Mouse (Mus musculus) olfactory bulb, adult 2 months (tissue): Measurements from ENCODE around the gene Adgrf1.

Experiments
- CTCF ChIP-seq: fragments of 200-500 bp; IDR thresholded peaks from 2 replicates; pipeline ENCODE4 v1.5.1; 2012; ENCODE audit warnings: low read depth, mild to moderate bottlenecking, low read length, moderate library complexity; ENCODE audit not compliant: insufficient read depth
- POLR2A ChIP-seq: fragments of 200-500 bp; IDR thresholded peaks from 2 replicates; pipeline ENCODE4 v1.6.1; 2012; ENCODE audit warnings: mild to moderate bottlenecking, low read depth, low read length, moderate library complexity; ENCODE audit not compliant: insufficient read depth

GRCm38 (mm10) chr17:43254261-43254660, 15.9 kb upstream of the Adgrf1 start:
- TF ChIP-seq CTCF = no peak
- TF ChIP-seq POLR2A = no peak
